Mouse (Mus musculus) liver, adult 2 months (tissue): Measurements from ENCODE around the gene H6pd.

Source experiments
- CTCF ChIP-seq: fragments of 200-500 bp; IDR thresholded peaks from 2 replicates; pipeline ENCODE4 v1.5.1; 2011; ENCODE audit warnings: low read depth, low read length, control low read depth
- POLR2A ChIP-seq: fragments of 200-500 bp; IDR thresholded peaks from 2 replicates; pipeline ENCODE4 v1.6.1; 2011; ENCODE audit warnings: low read length, control low read depth; ENCODE audit not compliant: insufficient read depth; ENCODE audit errors: extremely low read depth

- TF ChIP-seq POLR2A (no peak), CTCF (no peak)
Measured at GRCm38 (mm10) chr4:149977181-149977580, 31.6 kb downstream of the H6pd start.
